12 mouse cellular contexts compared by ENCODE assay signal in genomic region chr7:132800868-132801267, GRCm38 (mm10). TPM values are rescaled to one million over a fixed set of nuclear protein-coding genes. Genes with fewer than 3 reads are reported as not detected.
DNase-seq lines count a peak whose midpoint lies in the region; ATAC-seq and TF ChIP-seq lines count a peak whose summit lies in the region.
"Had no signal": no experiment of that assay in that cellular context is flagged by ENCODE, and none has a peak within 500 bp of the region (broad histone marks: within the 10 kb centered on the region; RNA-seq: fewer than 3 reads in every experiment).

No protein-coding gene starts in this region.

- H3K4me2 ChIP-seq in forebrain, embryonic 14.5 days (ENCODE audit: low read length) = no peak overlapping the region
- H3K4me2 ChIP-seq in lung, postnatal 0 days (replicated peaks; ENCODE audit: low read depth, low read length) = no peak overlapping the region
- H3K4me2 ChIP-seq: forebrain, embryonic 15.5 days had no signal

- no peaks in the 10 kb centered on the region for H3K9me3 ChIP-seq in forebrain, embryonic 10.5 days
- H3K9me3 ChIP-seq in forebrain, embryonic 14.5 days (replicated peaks; ENCODE audit: control insufficient read depth, low read length) = no peaks in the 10 kb centered on the region
- no peaks in the 10 kb centered on the region for H3K9me3 ChIP-seq in lung, postnatal 0 days (ENCODE audit: low read length)
- H3K9me3 ChIP-seq: embryonic facial prominence, embryonic 10.5 days; forebrain, embryonic 15.5 days; limb, embryonic 10.5 days had no signal

- no peaks in the 10 kb centered on the region for H3K27me3 ChIP-seq in forebrain, embryonic 10.5 days (ENCODE audit: poor library complexity, severe bottlenecking)
- no peaks in the 10 kb centered on the region for H3K27me3 ChIP-seq in forebrain, embryonic 14.5 days (replicated peaks; ENCODE audit: control insufficient read depth, insufficient read depth, low read length)
- no peaks in the 10 kb centered on the region for H3K27me3 ChIP-seq in lung, postnatal 0 days (replicated peaks; ENCODE audit: insufficient read depth, low read length)
- H3K27me3 ChIP-seq: forebrain, embryonic 15.5 days had no signal

- no peak for ATAC-seq in forebrain, embryonic 14.5 days
- peak; percentile 51 for ATAC-seq in lung, postnatal 0 days
- ATAC-seq: forebrain, embryonic 15.5 days had no signal

- no peak for DNase-seq in forebrain, embryonic 10.5 days (ENCODE audit: extremely low spot score, low spot score)
- DNase-seq in forebrain, embryonic 14.5 days (ENCODE audit: low spot score) = no peak
- peak; percentile 65 for DNase-seq in lung, postnatal 0 days (ENCODE audit: low spot score)
- DNase-seq in lung, postnatal 25 days (ENCODE audit: low spot score) = no peak
- peak; percentile 75 for DNase-seq in kidney, adult 9 months
- no peak for DNase-seq in left cerebral cortex, adult 18-20 months (ENCODE audit: low spot score in 2 of 2)
- DNase-seq in frontal cortex, postnatal 14 days (ENCODE audit: low spot score in 2 of 2) = no peak
- no peak for DNase-seq in right cerebral cortex, adult 18-20 months
- DNase-seq: thymus, postnatal 36 days had no signal

- peak overlapping the region; percentile 32; the same call in 1 of the 2 replicates for H3K27ac ChIP-seq in forebrain, embryonic 10.5 days
- H3K27ac ChIP-seq in forebrain, embryonic 14.5 days (ENCODE audit: low read depth, low read length) = no peak overlapping the region
- peak overlapping the region; percentile 63 for H3K27ac ChIP-seq in lung, postnatal 0 days (ENCODE audit: low read length)
- H3K27ac ChIP-seq: embryonic facial prominence, embryonic 10.5 days; forebrain, embryonic 15.5 days; limb, embryonic 10.5 days had no signal

- H3K9ac ChIP-seq in forebrain, embryonic 14.5 days (ENCODE audit: low read length) = no peak overlapping the region
- no peak overlapping the region for H3K9ac ChIP-seq in lung, postnatal 0 days (replicated peaks; ENCODE audit: low read depth)
- H3K9ac ChIP-seq: forebrain, embryonic 15.5 days had no signal

- H3K36me3 ChIP-seq in forebrain, embryonic 10.5 days (replicated peaks) = peaks cover 67% of the 10 kb centered on the region
- peaks cover 6% of the 10 kb centered on the region; the same call in 1 of the 2 replicates for H3K36me3 ChIP-seq in forebrain, embryonic 14.5 days (ENCODE audit: control insufficient read depth, insufficient read depth, low read length)
- no peaks in the 10 kb centered on the region for H3K36me3 ChIP-seq in lung, postnatal 0 days (ENCODE audit: insufficient read depth, low read length)
- H3K36me3 ChIP-seq: forebrain, embryonic 15.5 days had no signal

- TF ChIP-seq CTCF in lung, postnatal 0 days (IDR thresholded peaks at IDR 0.05) = no peak

- TF ChIP-seq EP300 in lung, postnatal 0 days (IDR thresholded peaks at IDR 0.05) = peak; percentile 61

- no peak overlapping the region for H3K4me3 ChIP-seq in forebrain, embryonic 10.5 days
- no peak overlapping the region for H3K4me3 ChIP-seq in forebrain, embryonic 14.5 days (ENCODE audit: low read depth, low read length)
- H3K4me3 ChIP-seq in lung, postnatal 0 days (ENCODE audit: low read depth, low read length) = no peak overlapping the region
- H3K4me3 ChIP-seq: embryonic facial prominence, embryonic 10.5 days; forebrain, embryonic 15.5 days; limb, embryonic 10.5 days had no signal

- WGBS in forebrain, embryonic 10.5 days = 90% methylated on average over 10 of the region's 10 CpGs
- WGBS in forebrain, embryonic 14.5 days = 85% methylated on average over 10 of the region's 10 CpGs
- WGBS in lung, postnatal 0 days = 66% methylated on average over 10 of the region's 10 CpGs

- H3K4me1 ChIP-seq in forebrain, embryonic 10.5 days = peaks cover 58% of the 10 kb centered on the region
- peaks cover 3% of the 10 kb centered on the region; the same call in 1 of the 2 replicates for H3K4me1 ChIP-seq in forebrain, embryonic 14.5 days (ENCODE audit: control insufficient read depth, insufficient read depth, low read length)
- peaks cover 46% of the 10 kb centered on the region; the same call in 1 of the 2 replicates for H3K4me1 ChIP-seq in lung, postnatal 0 days (ENCODE audit: insufficient read depth, low read depth, low read length)

RNA-seq across cellular contexts. Expression of gene Fam53b, which starts 12.8 kb away (rescaled TPM):
- 39.4 and 39.5 TPM in 2 replicates for polyA plus RNA-seq in forebrain, embryonic 10.5 days (2016; fragmentation: Nextera tagmentation; extraction: Ambion mirVana)
- 17.1 and 25.1 TPM in 2 replicates for polyA plus RNA-seq in forebrain, embryonic 14.5 days (2014; fragmentation: Nextera tagmentation; extraction: Ambion mirVana)
- 27.2 and 31.2 TPM in 2 replicates for polyA plus RNA-seq in lung, postnatal 0 days (2015; fragmentation: Nextera tagmentation; extraction: Ambion mirVana)
- 10 to 100 TPM; 71.7 to 73.5 TPM for total RNA-seq in left cerebral cortex, adult 18-20 months (2021)

RNA-seq across cellular contexts. Expression of gene Eef1akmt2, which starts 51.6 kb away (rescaled TPM):
- 76.8 and 80.9 TPM in 2 replicates for polyA plus RNA-seq in forebrain, embryonic 10.5 days (2016; fragmentation: Nextera tagmentation; extraction: Ambion mirVana)
- 99.8 and 110 TPM in 2 replicates for polyA plus RNA-seq in forebrain, embryonic 14.5 days (2014; fragmentation: Nextera tagmentation; extraction: Ambion mirVana)
- 34.5 and 37.2 TPM in 2 replicates for polyA plus RNA-seq in lung, postnatal 0 days (2015; fragmentation: Nextera tagmentation; extraction: Ambion mirVana)
- total RNA-seq in left cerebral cortex, adult 18-20 months (2021) = 10 to 100 TPM; 33.4 to 35.0 TPM

RNA-seq across cellular contexts. Expression of gene Abraxas2, which starts 58.2 kb away (rescaled TPM):
- 32.9 and 33.9 TPM in 2 replicates for polyA plus RNA-seq in forebrain, embryonic 10.5 days (2016; fragmentation: Nextera tagmentation; extraction: Ambion mirVana)
- 35.9 and 45.5 TPM in 2 replicates for polyA plus RNA-seq in forebrain, embryonic 14.5 days (2014; fragmentation: Nextera tagmentation; extraction: Ambion mirVana)
- polyA plus RNA-seq in lung, postnatal 0 days (2015; fragmentation: Nextera tagmentation; extraction: Ambion mirVana) = 26.7 and 27.1 TPM in 2 replicates
- total RNA-seq in left cerebral cortex, adult 18-20 months (2021) = 10 to 100 TPM; 29.9 to 30.1 TPM

Comparison
In these comparisons a context has a peak if more than half of its experiments do, and no peak if none do; other contexts are left out.
1. DNase-seq: peak in lung, postnatal 0 days (single experiment) and kidney, adult 9 months (single experiment); none in forebrain, embryonic 10.5 days (single experiment), forebrain, embryonic 14.5 days (single experiment), lung, postnatal 25 days (single experiment), left cerebral cortex, adult 18-20 months (0 of 2), frontal cortex, postnatal 14 days (0 of 2) and right cerebral cortex, adult 18-20 months (single experiment).